Mouse (Mus musculus) adrenal gland, postnatal 14 days (tissue): Measurements from ENCODE around the gene Rtp2. TPM values are rescaled to one million over a fixed set of nuclear protein-coding genes. Genes with fewer than 3 reads are reported as not detected.
"Not testable (repeated sequence)": the region's sequence is repeated elsewhere in the genome, so short reads cannot be mapped to it uniquely, and the experiment has no call there.

Experiments used
- DNase-seq: peaks from one replicate; pipeline ENCODE4 v3.0.0; 2021; ENCODE audit warnings: mixed read lengths
- total RNA-seq: library from RNA; stranded (reverse); gene quantifications from 2 replicates; pipeline ENCODE4 v1.2.3, GENCODE M21; 2021

The Rtp2 gene
- total RNA-seq, 1 experiment from 2014 or later, result not detected

DNA sequence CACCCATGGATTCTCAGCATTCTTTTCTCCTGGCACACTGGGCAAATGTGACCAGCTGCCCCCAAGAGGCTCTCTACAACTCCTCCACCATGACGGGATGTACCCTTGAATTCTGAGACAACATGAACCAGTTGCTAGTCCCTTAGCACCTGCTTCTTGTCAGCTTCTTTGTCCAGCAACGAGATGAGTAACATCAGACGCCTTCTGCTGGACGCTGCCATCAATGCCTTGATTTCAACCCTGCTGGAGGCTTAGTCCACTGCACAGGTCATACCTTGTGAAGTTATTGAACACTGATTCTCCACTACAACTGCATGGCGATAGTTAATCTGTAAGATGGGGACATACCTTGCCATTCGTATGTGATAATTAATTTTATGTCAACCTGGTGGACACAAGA is 15.5 kb upstream of the Rtp2 start:
- no peak for DNase-seq

DNA sequence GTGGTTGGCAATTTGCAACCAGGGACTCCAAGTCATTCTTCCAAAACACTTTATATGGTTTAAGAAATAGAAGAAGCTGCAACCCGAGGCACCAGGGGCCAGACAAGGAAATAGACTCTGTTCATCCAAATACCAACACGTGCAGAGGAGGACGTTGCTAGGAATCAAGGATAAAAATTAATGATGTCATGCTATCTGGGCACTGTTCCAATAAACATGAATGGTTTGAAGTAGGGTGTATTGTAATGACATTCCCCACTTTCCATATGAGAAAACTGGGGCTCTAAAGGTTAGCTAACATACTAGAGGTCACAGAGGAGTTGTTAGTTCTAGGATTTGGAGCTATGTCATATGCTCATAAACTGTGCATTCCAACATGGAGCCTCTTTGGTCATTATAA is 12.6 kb upstream of the Rtp2 start:
- no peak for DNase-seq

DNA sequence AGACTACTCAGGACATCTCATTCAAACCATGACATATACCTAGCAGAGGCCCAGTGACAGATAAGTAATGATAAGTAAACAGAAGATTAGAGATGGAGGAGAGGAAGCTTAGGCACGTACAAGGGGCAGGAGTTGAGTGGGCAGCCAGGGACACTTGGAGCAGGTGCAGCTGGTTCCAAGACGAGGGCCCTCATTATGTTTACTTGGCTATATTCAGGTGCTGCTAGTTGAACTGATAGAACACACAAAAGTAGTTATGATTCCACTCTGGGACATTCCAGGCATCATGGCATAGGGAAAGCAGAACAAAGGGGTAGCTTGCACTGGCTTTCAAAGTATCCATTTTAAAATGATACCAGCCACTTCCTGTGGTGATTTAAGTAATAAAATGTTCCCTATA is 2.2 kb upstream of the Rtp2 start:
- no peak for DNase-seq

DNA sequence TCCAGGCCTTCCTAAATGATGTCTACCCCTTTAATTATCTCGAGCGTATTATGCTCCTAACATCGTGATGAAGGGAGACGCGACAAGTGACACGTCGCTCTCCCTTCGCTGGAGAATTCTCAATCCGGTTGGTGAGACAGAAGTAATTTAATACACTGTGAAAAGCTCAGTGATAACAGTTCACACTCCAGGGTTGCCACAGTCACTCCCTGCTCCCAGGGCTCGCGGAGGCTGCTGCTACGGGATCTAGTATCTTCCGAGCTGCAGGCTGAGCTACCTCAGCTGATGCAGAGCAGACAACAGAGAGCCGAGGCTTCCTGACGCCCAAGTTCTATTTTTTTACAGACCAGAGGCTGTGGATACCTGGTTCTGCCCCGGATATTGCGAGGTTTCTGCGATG is 919 bp downstream of the Rtp2 start:
- DNase-seq, result no peak

DNA sequence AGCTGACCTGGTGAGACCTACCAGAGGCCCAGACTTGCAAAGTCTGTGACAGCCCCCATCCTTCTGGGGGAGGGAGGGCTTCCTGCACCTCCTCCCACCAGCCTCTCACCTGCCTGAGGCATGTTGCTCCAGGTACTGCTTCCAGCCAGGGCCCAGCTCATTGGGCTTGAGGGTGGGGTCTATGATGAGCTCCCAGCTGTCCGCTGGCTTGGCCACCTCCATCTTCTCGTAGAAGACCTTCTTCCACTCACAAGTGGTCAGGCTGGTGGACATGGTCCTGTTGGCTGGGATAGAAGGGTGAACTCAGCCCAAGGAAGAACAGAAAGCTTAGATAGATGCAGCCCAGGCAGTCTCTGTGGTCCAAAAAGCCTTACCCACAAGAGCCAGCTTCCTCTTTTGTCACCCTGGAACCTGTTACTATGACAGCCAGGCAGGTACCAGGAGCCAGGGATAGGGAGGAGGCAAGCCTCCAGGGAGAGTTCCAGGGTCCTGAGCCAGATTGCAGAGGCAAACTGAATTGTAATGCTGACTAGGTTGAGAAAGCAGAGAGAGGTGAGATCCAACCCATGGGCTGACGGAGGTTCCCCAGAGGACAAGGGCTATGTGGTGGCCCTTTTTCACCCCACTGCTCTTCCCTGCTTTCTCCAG is 1.6 kb downstream of the Rtp2 start:
- no peak for DNase-seq

DNA sequence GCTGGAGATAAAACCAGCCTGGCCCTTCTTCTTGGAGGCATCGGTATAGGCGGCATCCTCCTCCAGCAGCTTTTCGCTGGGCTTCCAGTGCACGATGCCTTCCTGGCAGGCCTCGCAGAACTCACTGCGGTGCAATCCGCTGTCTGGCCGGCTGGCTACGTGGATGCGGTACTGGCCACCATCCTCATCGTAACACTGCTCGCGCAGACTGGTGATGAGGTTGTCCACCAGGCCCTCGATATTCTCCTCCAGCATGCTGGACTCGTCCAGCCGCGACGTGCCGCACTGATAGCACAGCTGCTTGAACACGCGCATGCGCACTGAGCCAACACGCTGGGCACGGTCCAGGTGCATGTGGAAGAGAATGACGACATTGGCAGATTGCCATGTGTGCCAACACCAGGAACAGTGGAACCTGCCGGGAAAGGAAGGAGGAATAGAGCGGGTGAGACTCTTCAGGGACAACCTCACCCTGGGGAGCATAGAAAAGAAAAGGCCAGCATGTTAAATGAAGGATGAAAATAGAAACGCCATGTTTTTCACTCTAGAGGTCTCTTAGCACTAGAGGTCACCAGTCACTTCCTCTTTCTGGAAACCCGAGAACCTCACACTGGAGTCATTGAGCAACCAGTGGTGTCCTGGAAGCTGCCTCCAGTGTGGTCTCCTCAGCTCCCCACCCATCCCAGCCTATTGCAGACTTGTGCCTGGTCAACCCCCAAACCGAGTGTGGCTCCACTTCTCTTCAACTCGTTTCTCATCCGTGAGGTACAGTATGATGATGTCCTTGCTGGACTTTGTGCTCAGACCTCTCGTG is 4.7 kb downstream of the Rtp2 start:
- no peak for DNase-seq

DNA sequence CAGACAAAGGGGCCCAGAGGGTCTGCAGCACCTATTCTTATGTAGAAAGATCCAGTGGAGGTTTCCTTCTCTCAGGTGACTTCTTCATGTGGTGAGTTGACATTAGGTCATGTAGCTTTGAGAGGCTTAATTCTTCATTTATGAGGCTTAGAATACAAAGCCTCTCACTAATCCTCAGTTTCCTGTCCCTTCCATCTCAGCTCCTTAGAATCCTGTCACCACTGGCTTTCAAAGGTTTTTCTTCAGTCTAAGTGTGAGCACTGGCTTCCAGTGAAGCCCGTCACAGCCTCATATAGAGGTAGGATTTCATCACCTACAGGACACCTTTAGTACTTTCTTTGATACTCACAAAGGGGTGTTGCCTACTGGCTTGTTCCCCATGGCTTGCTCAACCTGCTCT is 9.3 kb downstream of the Rtp2 start:
- DNase-seq, result no peak

DNA sequence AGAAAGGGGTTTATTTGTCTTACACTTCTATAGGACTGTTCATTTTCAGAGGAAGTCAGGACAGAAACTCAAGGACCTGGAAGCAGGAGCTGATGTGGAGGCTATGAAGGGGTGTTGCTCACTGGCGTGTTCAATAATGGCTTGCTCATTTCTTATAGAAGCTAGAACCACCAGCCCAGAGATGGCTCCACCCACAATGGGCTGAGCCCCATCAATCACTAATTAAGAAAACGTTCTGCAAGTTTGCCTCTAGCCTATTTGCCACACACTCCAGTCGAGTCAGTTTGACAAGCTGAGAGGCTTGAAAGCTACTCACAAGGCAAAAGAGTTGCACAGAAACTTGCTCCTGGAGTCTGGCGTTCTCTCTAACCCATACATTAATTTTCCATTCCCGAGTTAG is 10.5 kb downstream of the Rtp2 start:
- no peak for DNase-seq

DNA sequence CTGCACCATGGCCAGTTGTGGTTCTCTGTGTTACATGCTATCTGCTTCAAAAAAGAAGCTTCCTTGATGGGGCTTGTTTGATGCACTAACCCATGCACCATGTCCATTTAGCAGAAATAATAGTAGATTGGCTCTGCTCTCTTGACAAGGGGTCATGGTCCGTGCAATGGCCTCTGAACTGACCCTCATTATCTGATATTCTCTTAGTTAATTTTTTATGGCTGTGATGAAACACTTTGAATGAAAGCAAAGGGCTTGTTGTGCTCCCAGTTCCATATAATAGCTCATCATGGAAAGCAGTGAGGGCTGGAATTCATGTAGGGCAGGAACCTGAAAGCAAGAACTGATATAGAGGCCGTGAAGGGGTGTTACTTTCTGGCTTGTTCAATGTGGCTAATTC is 12.8 kb downstream of the Rtp2 start:
- no peak for DNase-seq

DNA sequence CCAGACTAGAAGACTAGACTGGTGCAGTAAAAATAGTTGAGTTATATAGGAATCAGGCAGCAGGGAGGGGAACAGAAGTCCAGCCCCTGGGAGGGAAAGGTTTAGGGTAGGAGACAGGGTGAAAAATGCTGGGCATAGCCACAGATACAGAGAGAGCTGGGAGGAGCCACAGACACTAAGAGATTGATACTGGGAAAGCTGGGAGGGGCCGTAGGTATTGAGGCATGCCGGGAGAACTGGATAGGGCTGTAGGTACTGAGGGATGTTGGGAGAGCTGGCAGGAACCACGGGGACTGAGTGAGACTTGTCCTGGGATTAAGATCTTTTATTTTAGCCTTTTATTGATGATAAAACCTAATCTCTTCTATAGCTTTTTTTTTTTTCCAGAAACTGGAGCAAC is 18.8 kb downstream of the Rtp2 start:
- no peak for DNase-seq

DNA sequence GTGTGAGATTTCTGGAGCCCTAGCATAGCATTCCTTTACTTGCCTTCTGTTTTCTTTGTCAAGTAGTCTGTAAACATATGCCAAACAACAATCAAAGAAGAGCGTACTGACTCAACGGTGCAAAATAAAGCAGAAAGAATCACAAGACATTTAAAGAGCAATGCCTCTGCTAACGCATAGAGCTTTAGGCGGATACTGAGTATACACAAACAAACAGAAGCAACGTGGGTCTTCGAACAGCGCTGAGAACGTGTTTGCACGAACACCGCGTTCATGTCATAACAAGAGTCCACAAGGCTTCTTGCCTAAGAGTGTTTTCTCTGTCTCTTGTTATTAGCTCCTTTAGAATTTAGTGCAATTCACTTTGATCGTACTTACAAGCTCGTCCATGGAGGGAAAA is 19.5 kb downstream of the Rtp2 start:
- no peak for DNase-seq

DNA sequence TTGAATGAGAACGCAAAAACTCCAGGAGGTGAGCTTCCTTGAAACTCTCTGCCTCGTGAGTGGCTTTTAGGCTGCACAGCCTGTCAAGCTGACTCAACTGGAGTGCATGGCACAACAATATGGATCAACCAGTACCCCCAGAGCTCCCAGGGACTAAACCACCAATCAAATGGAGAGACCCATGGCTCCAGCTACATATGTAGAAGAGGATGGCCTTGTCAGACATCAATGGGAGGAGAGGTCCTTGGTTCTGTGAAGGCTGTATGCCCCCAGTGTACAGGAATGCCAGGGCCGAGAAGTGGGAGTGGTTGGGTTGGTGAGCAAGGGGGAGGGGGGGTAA is 23.2 kb downstream of the Rtp2 start:
- not testable (repeated sequence) for DNase-seq

DNA sequence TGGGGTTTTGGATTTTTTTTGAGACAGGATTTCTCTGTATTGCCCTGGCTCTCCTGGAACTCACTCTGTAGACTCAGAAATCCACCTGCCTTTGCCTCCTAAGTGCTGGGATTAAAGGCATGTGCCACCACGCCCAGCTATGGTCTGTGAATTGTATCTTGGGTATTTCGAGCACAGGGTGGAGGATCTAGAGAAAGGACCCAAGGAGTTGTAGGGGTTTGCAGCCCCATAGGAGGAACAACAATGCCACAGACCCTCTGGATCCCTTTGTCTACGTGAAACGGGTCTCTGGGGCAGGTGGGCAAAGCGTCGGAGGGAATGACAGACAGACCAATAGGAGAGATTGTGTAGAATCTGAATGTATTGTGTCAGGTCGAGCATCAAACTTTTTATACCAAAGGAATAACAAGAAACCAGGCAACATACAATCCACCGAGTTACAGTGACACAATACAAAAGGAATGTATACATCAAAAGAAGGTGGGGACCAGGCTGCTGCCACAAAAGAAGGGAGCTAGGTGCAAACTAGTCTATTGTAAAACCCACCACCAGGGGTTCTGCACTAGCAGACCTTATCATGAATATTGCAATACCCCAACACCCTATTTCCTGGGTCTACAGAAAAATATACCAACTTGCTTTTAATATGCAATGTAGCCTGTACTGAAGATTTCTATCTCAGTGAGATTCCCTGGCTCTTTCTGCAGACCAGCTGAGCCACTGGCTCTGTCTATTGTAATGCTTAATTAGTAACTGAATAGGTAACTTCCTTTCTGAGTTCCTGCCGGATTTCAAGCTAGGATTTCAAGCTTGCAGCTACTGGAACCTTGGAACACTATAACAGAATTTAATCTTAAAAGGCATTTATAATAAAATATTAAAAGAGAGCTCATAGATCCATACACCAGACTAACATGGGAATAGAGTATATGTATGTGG is 23.8 kb downstream of the Rtp2 start:
- not testable (repeated sequence) for DNase-seq

DNA sequence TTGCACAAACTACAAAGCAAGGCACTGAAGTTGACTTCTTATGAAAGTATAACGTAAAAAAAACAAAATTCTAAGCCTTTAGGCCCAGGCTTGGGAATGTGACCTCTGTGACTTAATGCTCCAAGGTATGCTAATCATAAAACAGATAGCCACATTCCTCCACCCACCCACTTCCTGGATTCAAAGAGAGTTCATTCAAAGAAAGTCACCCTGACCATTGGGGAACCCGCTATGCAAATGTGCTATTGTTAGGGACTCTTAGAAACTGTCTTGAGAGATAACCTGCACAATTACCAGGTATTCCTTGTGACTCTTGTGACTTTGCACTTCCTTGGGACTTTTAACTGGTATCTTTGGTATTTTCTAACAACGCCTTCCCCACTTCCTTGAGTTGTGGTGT is 25.6 kb downstream of the Rtp2 start:
- not testable (repeated sequence) for DNase-seq

DNA sequence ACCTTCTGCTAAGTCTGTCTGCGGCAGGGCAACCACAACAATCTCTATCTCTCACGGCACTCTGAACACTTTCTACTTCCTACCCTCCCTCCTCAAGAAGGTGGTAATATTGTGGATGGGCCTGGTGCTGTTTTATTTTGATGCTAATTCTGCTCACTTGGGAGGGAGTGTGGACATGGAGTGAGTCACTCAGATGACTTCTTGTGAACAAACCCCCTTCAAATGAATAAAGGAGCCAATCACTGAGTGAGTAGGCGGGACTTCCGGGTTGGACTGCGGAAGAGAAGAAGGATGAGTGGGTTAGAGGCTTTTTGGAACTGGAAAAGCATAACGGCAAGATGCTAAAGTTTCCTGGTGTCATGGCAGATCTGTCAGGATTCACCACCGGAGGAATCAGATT is 30.8 kb downstream of the Rtp2 start:
- DNase-seq, result no peak

DNA sequence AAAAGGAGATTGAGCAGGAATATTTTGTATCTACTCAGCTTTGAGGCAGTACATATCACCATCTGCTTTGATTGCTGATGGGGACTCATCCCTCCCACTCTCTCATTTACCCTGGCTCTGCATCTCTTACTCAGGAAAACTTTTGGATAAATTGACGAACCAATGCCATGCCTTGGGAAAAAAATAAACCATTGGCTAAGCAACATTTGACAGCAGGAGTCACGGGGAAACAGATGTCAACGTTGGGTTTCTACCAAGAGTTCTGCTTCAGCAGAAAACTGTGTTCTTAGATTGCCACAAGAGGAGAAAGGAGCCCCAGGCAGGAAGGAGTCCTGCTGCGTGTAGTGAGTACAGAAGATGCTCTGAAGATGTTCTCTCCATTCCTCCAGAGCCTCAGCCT is 32.1 kb downstream of the Rtp2 start:
- no peak for DNase-seq

DNA sequence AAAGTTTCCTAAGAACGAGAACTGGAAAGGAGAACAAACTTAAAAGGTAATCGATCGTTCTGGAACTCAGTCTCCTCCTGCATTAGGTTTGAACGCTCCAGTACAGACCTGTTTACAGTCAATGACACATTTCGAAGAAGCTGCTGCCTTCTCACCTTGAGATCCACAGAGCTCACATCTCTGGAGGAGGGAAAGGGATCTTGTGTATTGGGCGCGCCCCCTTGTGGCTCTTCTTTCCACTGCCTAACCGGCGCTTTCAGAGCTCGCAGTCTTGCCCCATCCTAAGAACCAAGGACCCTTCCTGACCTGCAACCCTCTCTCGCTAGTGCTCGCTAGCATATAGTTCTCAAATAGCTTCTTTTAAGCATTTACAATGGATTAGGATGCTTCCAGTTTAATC is 33.4 kb downstream of the Rtp2 start:
- peak; percentile 86 for DNase-seq

DNA sequence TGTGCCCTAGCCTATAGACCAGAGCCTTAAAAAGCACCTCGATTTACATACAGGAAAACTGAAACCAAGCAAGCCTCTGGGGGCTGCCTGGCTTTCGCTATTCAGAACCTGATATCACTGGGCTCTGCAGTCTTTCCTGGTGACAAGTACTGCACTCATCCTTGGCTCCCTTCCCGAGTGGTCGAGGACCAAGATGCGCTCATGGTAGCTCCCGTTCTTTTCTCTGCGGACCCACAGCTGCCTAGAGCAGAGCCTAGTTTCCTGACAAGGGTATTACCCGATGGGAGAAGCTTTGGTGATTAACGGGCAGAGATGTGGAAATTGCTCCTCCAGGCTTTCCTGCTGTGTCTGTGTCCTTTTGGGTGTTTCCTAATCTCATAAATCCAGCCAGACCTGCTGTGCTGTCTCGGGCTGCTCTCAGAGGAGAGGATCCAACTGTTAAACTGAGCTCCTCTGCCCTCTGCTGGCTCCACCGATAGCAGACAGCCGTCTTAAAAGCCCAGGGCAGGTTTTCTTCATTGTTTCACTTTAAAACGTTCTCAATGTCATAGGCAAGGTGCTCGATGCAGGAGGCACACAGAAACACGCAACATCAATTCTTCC is 34.1 kb downstream of the Rtp2 start:
- peak; percentile 89 for DNase-seq

DNA sequence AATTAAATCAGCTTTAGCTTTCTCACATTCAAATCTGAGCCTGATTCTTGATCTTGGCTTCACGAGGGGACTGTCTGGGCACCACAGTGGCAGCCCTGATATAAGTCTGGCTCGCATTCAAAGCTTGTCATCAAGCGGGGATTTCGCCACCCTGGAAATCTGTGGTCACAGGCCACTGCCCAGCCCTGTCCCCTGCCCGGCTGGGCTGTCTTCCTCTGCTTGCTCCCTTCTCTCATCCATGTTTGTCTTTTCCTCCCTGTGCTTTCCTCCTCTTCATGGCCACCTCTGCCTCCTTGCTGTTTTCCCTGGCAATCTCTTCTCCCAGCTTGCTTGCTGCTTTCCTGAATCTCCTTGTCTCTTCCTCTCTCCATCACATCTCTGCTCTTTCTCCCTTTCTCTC is 34.7 kb downstream of the Rtp2 start:
- DNase-seq, result peak; percentile 38

DNA sequence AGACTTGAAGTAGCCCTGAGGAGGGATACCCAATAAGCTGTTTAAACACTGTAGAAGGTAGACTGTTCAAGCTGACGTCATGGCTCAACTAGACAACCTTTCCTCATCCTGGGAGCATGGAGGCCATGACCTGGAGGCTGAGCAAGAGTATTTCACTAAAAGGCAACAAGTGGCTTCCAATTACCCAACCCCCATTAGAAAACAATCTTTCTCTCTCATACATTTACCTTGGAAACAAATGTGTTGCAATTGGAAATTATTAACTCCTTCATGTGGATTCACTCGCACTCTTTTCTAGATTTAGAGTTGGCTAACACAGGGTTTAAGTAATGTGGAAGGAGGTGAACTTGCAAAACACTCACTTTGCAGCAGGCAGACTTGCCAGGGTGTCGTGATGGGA is 37.1 kb downstream of the Rtp2 start:
- no peak for DNase-seq

DNA sequence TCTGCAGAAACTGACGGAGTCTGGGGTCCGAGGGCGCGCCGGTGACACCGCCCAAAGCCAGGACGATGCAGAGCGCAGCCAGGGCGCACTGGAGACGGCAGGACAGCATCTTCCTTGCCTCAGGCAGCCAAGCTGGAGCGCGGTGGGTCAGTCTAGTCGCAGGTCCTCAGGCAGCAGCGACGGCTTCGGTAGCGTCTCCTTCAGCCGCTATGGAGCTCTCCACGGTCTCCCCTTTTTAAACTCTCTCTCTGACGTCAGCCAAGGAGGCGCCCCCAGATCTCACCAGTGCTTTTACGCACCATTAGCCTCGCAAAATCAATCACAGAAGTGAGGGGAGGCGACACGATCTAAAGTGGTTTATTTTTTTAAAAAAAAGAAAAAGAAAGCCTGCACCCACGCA is 41.6 kb downstream of the Rtp2 start, which contains the start of gene Sst:
Gene Sst (minus strand): TSS at position 323 of the 400 bp plus-strand sequence.
- no peak for DNase-seq

DNA sequence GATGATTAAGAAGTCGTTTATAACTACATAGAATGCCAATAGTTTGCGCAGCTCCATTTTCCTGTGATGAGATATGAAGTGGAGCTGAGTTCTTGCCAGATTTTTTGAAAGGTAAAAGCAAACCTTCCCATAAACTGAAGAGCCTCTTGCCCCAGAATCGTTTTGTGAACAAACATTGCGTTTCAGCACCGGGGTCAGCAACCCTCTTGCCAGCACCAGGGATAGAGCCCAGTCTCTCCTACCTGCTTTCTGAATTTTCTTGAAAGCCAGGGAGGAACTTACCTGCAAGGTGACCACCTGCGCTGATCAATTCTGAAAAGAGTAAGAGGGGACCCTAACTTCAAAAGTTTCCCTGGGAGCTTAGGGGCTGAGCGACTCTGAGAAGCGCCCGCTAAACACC is 42.0 kb downstream of the Rtp2 start:
- DNase-seq, result peak; percentile 54
